Mouse (Mus musculus): ENCODE results near the gene Bex1. TPM values are rescaled to one million over a fixed set of nuclear protein-coding genes. Genes with fewer than 3 reads are reported as not detected.
"Not testable (repeated sequence)": the region's sequence is repeated elsewhere in the genome, so short reads cannot be mapped to it uniquely, and the experiment has no call there.

Gene Bex1
- 1 to 10 TPM; 1.7 to 5.2 (median 2.7) TPM for total RNA-seq (2022)

DNA sequence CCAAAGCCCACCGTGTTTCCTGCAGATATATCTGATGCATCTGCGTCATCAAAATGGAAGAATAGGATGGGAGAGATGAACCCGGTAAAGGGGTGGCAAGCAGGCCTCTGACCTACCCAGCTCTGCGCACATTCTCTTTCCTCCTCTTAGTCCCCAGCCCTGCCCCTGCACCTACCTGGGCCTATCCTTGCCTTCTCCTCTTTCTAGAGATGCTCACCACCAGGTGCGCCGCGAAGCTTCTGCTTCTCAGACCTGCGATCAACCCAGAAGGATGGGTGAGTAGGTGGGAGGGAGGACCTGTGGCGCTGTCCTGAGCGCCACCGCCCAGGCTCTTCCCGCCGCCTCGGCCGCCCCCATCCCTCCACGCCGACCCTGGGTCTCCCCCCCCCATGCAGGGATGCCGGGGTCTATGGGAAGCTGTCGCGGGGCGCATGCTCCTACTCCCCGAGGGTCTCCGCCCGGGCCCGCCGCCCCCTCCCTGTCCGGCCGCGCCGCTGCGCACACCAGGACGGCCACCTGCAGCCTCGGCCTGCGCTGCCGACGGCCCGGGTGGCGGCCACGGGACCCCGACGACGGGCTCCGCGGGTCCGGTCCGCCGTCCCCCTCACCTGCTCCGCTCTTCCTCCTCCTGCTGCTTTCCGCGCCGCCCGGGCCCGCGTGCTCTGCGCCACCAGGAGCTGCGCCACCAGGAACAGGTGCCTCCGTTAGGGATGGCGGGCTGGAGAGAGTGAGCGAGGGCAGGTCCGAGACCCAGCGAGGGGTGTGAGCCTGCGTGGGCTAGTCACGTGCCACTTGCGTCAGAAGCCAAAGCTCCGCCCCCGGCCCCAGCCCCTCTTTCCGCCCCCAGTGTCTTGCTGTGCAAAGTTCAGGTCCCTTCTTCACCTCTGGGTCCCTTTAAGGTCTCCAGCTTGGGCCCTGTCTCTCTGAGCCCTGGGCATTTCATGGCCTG lies at the start of gene Bex1, which contains the start of gene Tceal7:
Gene Bex1 (minus strand): TSS at position 785 of the 949 bp plus-strand sequence.
Gene Tceal7 (plus strand): TSS at position 51 of the 949 bp plus-strand sequence.
- DNase-seq (ENCODE audit: low spot score): not testable (repeated sequence)

- DNase-seq (ENCODE audit: low spot score): no peak
Measured at GRCm38 (mm10) chrX:136252023-136252729, 36.9 kb upstream of the Bex1 start.

DNA sequence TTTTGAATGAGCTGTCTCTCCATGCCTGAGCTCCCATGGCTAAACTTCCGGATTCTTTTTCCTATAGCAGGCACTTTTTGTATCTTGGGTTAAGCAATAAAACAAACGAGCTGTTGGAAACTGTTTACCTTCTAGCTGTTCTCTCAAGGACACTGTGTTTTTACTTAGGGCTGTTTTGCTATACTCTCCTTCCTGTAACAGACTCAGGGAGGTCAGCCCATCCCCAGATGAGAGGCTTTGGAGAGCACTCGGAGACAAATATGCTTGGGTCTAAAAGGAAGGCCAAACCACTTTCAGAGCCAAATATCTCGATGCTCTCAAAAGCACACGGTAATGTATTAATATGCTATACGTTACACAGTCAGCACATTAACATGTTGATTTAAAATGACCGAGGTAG lies 34.4 kb upstream of the Bex1 start:
- no peak for DNase-seq (ENCODE audit: low spot score)

DNA sequence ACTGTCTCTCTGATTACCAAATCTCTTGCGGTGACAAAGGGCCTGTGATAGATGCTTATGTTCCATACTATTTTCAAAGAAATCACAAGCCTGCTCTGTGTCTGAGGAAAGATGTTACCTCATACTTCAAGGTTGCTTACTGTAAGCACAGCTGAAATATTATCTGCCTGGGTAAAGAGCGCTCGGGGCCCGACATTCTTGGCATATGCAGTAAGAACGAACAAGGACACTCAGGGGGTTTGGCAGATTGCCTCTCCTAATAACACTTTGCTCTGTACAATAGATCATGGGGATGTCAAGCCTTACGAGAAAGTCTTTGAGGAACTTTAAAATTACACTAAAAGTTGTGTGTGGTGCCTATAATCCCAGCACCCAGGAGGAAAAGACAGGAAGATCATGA lies 33.5 kb upstream of the Bex1 start:
- DNase-seq (ENCODE audit: low spot score): no peak

GRCm38 (mm10) chrX:136245521-136246071 lies 30.3 kb upstream of the Bex1 start:
- DNase-seq (ENCODE audit: low spot score): peak; percentile 4

- peak; percentile 70 for DNase-seq (ENCODE audit: low spot score)
Measured at GRCm38 (mm10) chrX:136244574-136245229, 29.4 kb upstream of the Bex1 start, which contains the start of gene Tceal9. TSS of gene Tceal9 (plus strand) at chrX:136245079.

DNA sequence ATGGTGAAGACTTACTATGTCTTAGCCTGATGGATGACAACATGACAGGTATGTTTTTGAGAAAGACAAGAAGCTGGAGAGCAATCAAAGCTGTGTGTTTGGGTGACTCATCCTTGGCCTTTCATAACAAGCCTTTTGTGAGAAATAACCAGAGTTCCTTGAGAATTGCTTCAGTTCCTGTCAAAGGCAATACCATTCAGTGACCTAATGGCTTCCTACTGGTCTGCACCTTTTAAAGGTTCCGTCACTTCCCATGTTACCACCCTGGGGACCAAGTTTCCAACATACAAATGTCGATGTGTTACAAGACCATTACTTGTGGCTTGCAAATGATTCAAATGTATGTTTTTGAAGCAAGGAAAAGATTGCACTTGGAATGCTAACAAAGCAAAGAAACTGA lies 27.9 kb upstream of the Bex1 start:
- DNase-seq (ENCODE audit: low spot score): no peak

GRCm38 (mm10) chrX:136238118-136238517 lies 22.8 kb upstream of the Bex1 start:
- DNase-seq (ENCODE audit: low spot score): peak; percentile 11

DNA sequence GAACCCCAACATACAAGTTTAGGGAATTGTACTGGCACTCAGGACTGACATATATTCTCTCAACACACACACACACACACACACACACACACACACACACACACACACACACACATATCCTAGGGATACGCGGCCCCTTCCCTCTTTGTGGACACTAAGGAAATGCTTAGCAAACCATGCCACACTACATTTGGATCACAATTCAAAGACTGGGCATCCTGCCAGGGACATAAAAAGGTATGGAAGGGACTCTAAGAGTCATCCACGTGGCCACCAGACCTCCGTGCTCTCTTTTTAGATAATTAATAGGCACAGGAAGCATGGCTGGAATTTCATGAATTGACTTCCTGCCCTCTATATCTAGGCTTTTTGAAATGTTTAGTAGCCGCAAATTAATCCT lies 12.5 kb upstream of the Bex1 start:
- no peak for DNase-seq (ENCODE audit: low spot score)

DNA sequence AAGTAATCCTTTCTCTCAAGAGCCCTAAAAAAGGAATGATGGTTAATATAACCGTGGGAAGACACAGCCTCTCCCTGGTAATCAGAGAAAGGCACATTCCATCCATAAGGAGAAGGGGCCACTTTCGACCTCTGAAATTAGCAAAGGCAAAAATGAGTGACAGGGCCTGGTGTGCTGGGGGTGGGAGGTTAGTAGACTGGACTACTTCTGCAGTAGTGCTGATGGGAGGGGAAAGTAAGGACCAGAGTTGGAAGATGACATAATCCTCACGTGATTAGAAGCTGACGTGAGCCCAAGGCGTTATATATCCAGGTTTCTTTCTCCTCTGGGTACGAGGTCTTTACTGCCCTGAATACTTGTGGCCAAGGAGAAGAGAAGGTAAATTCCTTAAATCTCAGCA lies 8.4 kb upstream of the Bex1 start:
- DNase-seq (ENCODE audit: low spot score): no peak

DNA sequence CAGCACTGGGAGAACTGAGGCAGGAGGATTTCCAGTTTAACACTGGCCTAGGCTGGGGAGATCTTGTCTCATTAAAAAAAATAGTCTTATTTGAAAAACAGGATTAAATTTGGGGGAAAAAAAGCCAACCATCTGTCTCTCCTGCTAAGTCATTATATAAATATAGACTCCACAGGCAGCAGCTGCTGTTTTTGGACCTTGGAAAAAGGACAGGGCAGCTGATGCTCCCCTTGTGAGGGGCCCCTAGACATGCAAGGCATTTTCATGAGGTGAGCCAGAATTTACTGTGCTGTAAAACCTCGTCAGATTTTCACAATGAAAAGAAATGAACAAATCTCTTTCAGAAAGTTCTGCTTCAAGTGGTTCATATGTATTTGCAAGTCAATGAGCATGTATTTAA lies 990 bp upstream of the Bex1 start:
- DNase-seq (ENCODE audit: low spot score): no peak

- no peak for DNase-seq (ENCODE audit: low spot score)
Measured at GRCm38 (mm10) chrX:136213396-136213795, 1.9 kb downstream of the Bex1 start.

GRCm38 (mm10) chrX:136204406-136204805 lies 10.9 kb downstream of the Bex1 start:
- no peak for DNase-seq (ENCODE audit: low spot score)

- DNase-seq (ENCODE audit: low spot score): no peak
Measured at GRCm38 (mm10) chrX:136203664-136204066, 11.6 kb downstream of the Bex1 start, which contains the start of gene Tceal5. TSS of gene Tceal5 (minus strand) at chrX:136203876.

- DNase-seq (ENCODE audit: low spot score): no peak
Measured at GRCm38 (mm10) chrX:136203257-136203656, 12.1 kb downstream of the Bex1 start.

DNA sequence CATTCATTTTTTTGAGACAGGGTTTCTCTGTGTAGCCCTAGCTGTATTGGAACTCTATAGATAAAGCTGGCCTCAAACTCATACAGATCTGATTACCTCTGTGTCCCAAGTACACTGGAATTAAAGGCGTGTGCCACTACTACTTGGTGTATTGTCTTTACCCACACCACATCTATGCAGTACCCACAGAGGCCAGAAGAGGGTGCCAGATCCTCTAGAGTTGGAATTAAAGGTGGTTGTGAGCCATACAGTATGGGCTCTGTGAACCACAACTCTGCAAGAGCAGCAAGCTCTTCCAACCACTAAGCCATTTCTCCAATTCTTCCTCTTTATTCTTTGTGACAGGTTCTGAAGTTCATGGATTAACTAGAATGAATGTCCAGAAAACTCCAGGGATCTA lies 18.4 kb downstream of the Bex1 start:
- DNase-seq (ENCODE audit: low spot score): no peak

DNA sequence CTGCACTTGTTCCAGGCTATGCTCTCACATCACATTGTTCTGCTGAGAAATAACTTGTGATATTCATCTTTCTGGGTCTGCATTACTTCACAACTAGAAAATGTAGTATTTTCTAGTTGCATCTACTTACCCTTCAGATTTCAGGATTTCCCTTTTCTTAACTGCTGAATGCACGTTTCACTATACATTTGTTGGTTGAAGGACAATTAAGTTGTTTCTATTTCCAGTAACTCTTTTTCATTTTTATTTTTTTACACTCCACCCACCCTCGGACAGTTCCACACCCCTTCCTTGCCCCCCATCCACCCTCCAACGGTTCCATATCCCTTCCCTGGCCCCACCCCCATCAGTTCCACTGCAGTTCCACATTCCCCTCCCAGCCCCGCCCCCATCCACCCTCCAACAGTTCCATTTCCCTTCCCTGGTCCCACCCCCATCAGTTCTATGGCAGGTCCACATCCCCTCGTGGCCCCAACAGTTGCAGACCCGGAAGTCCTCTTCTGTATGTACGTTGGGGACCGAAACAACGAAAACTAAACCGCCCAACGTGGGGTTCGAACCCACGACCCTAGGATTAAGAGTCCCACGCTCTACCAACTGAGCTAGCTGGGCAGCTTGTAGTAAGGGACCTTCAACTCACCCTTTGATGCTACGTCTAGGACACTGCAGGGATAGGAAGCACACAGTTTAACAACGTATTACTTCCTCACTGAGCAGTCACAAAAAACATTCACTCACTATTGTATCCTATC lies 19.9 kb downstream of the Bex1 start:
- DNase-seq (ENCODE audit: low spot score): no peak

GRCm38 (mm10) chrX:136183107-136183506 lies 32.2 kb downstream of the Bex1 start:
- no peak for DNase-seq (ENCODE audit: low spot score)

GRCm38 (mm10) chrX:136180897-136181553 lies 34.3 kb downstream of the Bex1 start:
- DNase-seq (ENCODE audit: low spot score): no peak

DNA sequence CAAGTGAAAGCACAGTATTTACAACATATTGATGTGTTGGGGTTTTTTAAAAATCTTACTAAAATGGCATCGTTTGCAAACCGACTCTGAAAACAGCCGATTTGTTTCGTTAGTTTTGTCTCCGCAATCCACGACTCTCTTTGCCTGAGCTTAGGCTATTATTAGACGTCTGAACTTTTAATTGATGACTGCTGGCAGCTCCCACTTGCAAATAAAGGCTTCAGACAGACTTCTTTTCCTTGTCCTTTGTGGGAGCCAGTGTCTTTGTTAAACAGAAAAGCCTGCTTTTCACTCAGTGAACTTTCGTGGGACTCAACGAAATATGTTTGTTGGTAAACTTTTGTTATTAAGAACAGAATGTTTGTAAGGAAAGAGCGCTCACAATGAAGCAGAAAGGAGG lies 42.5 kb downstream of the Bex1 start:
- DNase-seq (ENCODE audit: low spot score): no peak

Data from heart, adult 8-10 months (tissue).